Mouse (Mus musculus) cerebellum, adult 2 months (tissue): ENCODE results near the gene Ifrd2.

ENCODE experiments used
- CTCF ChIP-seq: fragments of 200-500 bp; IDR thresholded peaks from 2 replicates; pipeline ENCODE4 v1.5.1; 2011; ENCODE audit warnings: low read depth, mild to moderate bottlenecking, control low read depth, low read length, moderate library complexity, borderline replicate concordance; ENCODE audit not compliant: insufficient read depth
- POLR2A ChIP-seq: fragments of 200-500 bp; IDR thresholded peaks from 2 replicates; pipeline ENCODE4 v1.6.1; 2011; ENCODE audit warnings: low read length, control low read depth, borderline replicate concordance; ENCODE audit not compliant: insufficient read depth

GRCm38 (mm10) chr9:107549297-107550074, 38.0 kb upstream of the Ifrd2 start:
- TF ChIP-seq POLR2A (no peak), CTCF (no peak)
